Mouse (Mus musculus): ENCODE measurements around the gene Tmem121.
"Not testable (repeated sequence)": the region's sequence is repeated elsewhere in the genome, so short reads cannot be mapped to it uniquely, and the experiment has no call there.

DNA sequence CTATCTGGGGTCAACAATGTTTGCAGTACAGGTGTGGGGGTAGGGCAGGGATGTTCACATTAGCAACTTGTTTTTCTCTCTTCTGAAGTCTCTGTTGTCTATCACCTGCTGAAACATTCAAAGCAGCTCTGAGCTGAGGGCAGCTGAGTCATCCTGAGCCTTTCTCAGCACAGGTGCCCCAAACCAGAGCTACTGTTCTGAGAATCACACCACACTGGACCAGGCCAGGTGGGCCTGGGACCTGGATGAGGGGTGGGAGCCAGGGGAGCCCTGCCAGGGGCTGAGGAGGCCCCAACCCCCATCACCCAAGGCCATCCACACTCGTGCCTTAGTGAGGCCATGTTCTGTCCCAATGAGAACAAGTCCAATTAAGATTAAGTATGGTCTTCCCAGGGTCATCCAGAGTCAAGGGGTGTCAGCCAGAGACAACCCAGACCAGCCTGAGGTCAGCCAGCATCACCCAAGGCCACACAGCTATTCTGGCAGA, 46.6 kb downstream of the Tmem121 start:
- TF ChIP-seq CTCF, POLR2A (IDR thresholded peaks at IDR 0.05; ENCODE audit: insufficient read depth, low read depth, low read length): not testable (repeated sequence)
